Mouse (Mus musculus): ENCODE results near the gene Zfp131.

Zfp131 gene

GRCm38 (mm10) chr13:119755681-119756471, 34.8 kb downstream of the Zfp131 start, which contains the start of gene Nim1k:
Gene Nim1k (minus strand): TSS chr13:119755882.
- peak; percentile 42 for DNase-seq (ENCODE audit: extremely low spot score, low read depth, low spot score)

- DNase-seq (ENCODE audit: extremely low spot score, low read depth, low spot score) = no peak
Observed at GRCm38 (mm10) chr13:119755141-119755547, 35.5 kb downstream of the Zfp131 start.

GRCm38 (mm10) chr13:119754635-119755020, 36.1 kb downstream of the Zfp131 start:
- no peak for DNase-seq (ENCODE audit: extremely low spot score, low read depth, low spot score)

GRCm38 (mm10) chr13:119753859-119754634, 36.6 kb downstream of the Zfp131 start:
- DNase-seq (ENCODE audit: extremely low spot score, low read depth, low spot score) = no peak

- DNase-seq (ENCODE audit: extremely low spot score, low read depth, low spot score) = no peak
Observed at GRCm38 (mm10) chr13:119746930-119747329, 43.8 kb downstream of the Zfp131 start.

GRCm38 (mm10) chr13:119743470-119743869, 47.2 kb downstream of the Zfp131 start:
- DNase-seq (ENCODE audit: extremely low spot score, low read depth, low spot score) = no peak

- no peak for DNase-seq (ENCODE audit: extremely low spot score, low read depth, low spot score)
Observed at GRCm38 (mm10) chr13:119742711-119743415, 47.8 kb downstream of the Zfp131 start.

GRCm38 (mm10) chr13:119741390-119742237, 49.1 kb downstream of the Zfp131 start:
- DNase-seq (ENCODE audit: extremely low spot score, low read depth, low spot score) = no peak

GRCm38 (mm10) chr13:119731448-119731847, 59.2 kb downstream of the Zfp131 start:
- DNase-seq (ENCODE audit: extremely low spot score, low read depth, low spot score) = no peak

GRCm38 (mm10) chr13:119729406-119729805, 61.3 kb downstream of the Zfp131 start:
- no peak for DNase-seq (ENCODE audit: extremely low spot score, low read depth, low spot score)

GRCm38 (mm10) chr13:119727608-119728387, 62.9 kb downstream of the Zfp131 start:
- DNase-seq (ENCODE audit: extremely low spot score, low read depth, low spot score) = no peak

- DNase-seq (ENCODE audit: extremely low spot score, low read depth, low spot score) = no peak
Observed at GRCm38 (mm10) chr13:119724541-119724940, 66.1 kb downstream of the Zfp131 start.

GRCm38 (mm10) chr13:119723368-119723767, 67.3 kb downstream of the Zfp131 start:
- DNase-seq (ENCODE audit: extremely low spot score, low read depth, low spot score) = no peak

- no peak for DNase-seq (ENCODE audit: extremely low spot score, low read depth, low spot score)
Observed at GRCm38 (mm10) chr13:119722447-119722846, 68.2 kb downstream of the Zfp131 start.

- no peak for DNase-seq (ENCODE audit: extremely low spot score, low read depth, low spot score)
Observed at GRCm38 (mm10) chr13:119716105-119716504, 74.6 kb downstream of the Zfp131 start.
